Mouse (Mus musculus): ENCODE data around the gene Elovl3. TPM values are rescaled to one million over a fixed set of nuclear protein-coding genes. Genes with fewer than 3 reads are reported as not detected.

Elovl3 gene
- total RNA-seq, 2 experiments from 2014 or later = not detected

Other genes starting within 250 kb of the Elovl3 start
- gene Armh3, start 133.4 kb upstream of the Elovl3 start, total RNA-seq (2021) = 10 to 100 TPM; 20.3 to 22.4 TPM
- gene Hps6, start 128.4 kb upstream of the Elovl3 start, total RNA-seq (2021) = 1 to 10 TPM; 5.7 to 7.3 TPM
- gene Pprc1, start 87.0 kb upstream of the Elovl3 start, total RNA-seq (2021) = 10 to 100 TPM; 29.7 to 30.9 TPM
- gene Ldb1, start 86.7 kb upstream of the Elovl3 start, total RNA-seq (2021) = 100 to 1,000 TPM; 107 to 114 TPM
- 10 to 100 TPM; 46.3 to 49.3 TPM for gene Nolc1, start 56.0 kb upstream of the Elovl3 start, total RNA-seq (2021)
- gene Pitx3, start 16.4 kb downstream of the Elovl3 start, total RNA-seq (2021) = not detected
- gene Gbf1, start 20.6 kb downstream of the Elovl3 start, total RNA-seq (2021) = 10 to 100 TPM; 95.3 to 96.3 TPM
- 1 to 10 TPM; 1.9 to 3.2 TPM for gene Nfkb2, start 172.4 kb downstream of the Elovl3 start, total RNA-seq (2021)
- 100 to 1,000 TPM; 731 to 733 TPM for gene Psd, start 195.3 kb downstream of the Elovl3 start, total RNA-seq (2021)
- 10 to 100 TPM; 28.3 to 33.6 TPM for gene Fbxl15, start 196.3 kb downstream of the Elovl3 start, total RNA-seq (2021)
- gene Cuedc2, start 206.8 kb downstream of the Elovl3 start, total RNA-seq (2021) = 100 to 1,000 TPM; 164 to 167 TPM
- gene Mfsd13a, start 209.2 kb downstream of the Elovl3 start, total RNA-seq (2021) = 10 to 100 TPM; 28.2 to 30.3 TPM
- 1 to 10 TPM; 1.1 to 1.2 TPM for gene 2310034G01Rik, start 218.4 kb downstream of the Elovl3 start, total RNA-seq (2021)

Data from layer of hippocampus, postnatal 36 days (tissue).